Mouse (Mus musculus) heart, embryonic 14.5 days (tissue): ENCODE results near the gene Fbxl5. TPM values are rescaled to one million over a fixed set of nuclear protein-coding genes. Genes with fewer than 3 reads are reported as not detected.
A peak's percentile ranks its signal among the peaks of the same experiment; 100 is the strongest.

Source experiments
- ATAC-seq: fragments of 200-750 bp; cut with Nextera tagmentation; 2 replicates; pipeline ENCODE4 v1.8.0; 2017; ENCODE audit warnings: low read depth, moderate TSS enrichment; ENCODE audit not compliant: insufficient number of reproducible peaks, insufficient read depth, low FRiP score
- H3K27ac ChIP-seq, 2 experiments: fragments of 200-500 bp in 1 of 2; fragments of 300-500 bp in 1 of 2; sonication (generic) in 1 of 2; replicated peaks in 1 of 2; 2 replicates each; pipeline ENCODE4 v1.5.1; 2012 to 2014; ENCODE audit warnings: low read depth in 2 of 2, low read length in 2 of 2, control low read depth in 1 of 2, mild to moderate bottlenecking in 1 of 2, mixed read lengths in 1 of 2; ENCODE audit not compliant: control insufficient read depth in 1 of 2, insufficient read depth in 1 of 2
- H3K27me3 ChIP-seq: fragments of 300-500 bp; sonication (generic); 2 replicates; pipeline ENCODE4 v1.6.1; 2014; ENCODE audit warnings: mild to moderate bottlenecking, low read length, control low read depth; ENCODE audit not compliant: control insufficient read depth, insufficient read depth
- H3K36me3 ChIP-seq: fragments of 300-500 bp; sonication (generic); 2 replicates; pipeline ENCODE4 v1.6.1; 2014; ENCODE audit warnings: mild to moderate bottlenecking, control low read depth, low read length, mixed read lengths; ENCODE audit not compliant: control insufficient read depth, insufficient read depth
- H3K4me1 ChIP-seq, 2 experiments: fragments of 200-500 bp in 1 of 2; fragments of 300-500 bp in 1 of 2; sonication (generic) in 1 of 2; 2 replicates each; pipeline ENCODE4 v1.6.1; 2012 to 2014; ENCODE audit warnings: low read length in 2 of 2, control low read depth in 1 of 2, mixed read lengths in 1 of 2; ENCODE audit not compliant: control insufficient read depth in 2 of 2, insufficient read depth in 2 of 2
- H3K4me2 ChIP-seq: fragments of 300-500 bp; sonication (generic); 2 replicates; pipeline ENCODE4 v1.6.1; 2014; ENCODE audit warnings: mild to moderate bottlenecking, low read length
- H3K4me3 ChIP-seq, 2 experiments: fragments of 200-500 bp in 1 of 2; fragments of 300-500 bp in 1 of 2; sonication (generic) in 1 of 2; 2 replicates each; pipeline ENCODE4 v1.5.1; 2012 to 2014; ENCODE audit warnings: low read length in 2 of 2, mild to moderate bottlenecking in 2 of 2, control low read depth in 1 of 2, low read depth in 1 of 2, moderate library complexity in 1 of 2; ENCODE audit not compliant: control insufficient read depth in 1 of 2, insufficient read depth in 1 of 2
- H3K9ac ChIP-seq: fragments of 300-500 bp; sonication (generic); 2 replicates; pipeline ENCODE4 v1.6.1; 2014; ENCODE audit warnings: mild to moderate bottlenecking, low read length
- H3K9me3 ChIP-seq: fragments of 300-500 bp; sonication (generic); 2 replicates; pipeline ENCODE4 v1.6.1; 2016; ENCODE audit warnings: low read length, control low read depth; ENCODE audit not compliant: control insufficient read depth
- WGBS: fragments of 180-500 bp; shearing (Covaris S2); extraction: QIAGEN DNeasy Blood & Tissue Kit; methylation state at CpG from one replicate; pipeline ENCODE4 v1.1.7; 2014; 5-methylcytosine and 5-hydroxymethylcytosine counted together
- polyA plus RNA-seq: library from polyadenylated mRNA; unstranded; fragments of >200 nt; fragmentation: Nextera tagmentation; extraction: Ambion mirVana; gene quantifications from 2 replicates; pipeline ENCODE4 v1.2.1, GENCODE M21; 2014

Fbxl5 gene
- polyA plus RNA-seq, 1 experiment from 2014 or later, result 54.1 TPM

- Histone ChIP-seq H3K36me3 (peaks cover 39% of the 10 kb centered on the region), H3K4me3 (no peak overlapping the region), H3K27ac (no peak overlapping the region), H3K9ac (no peak overlapping the region), H3K4me2 (no peak overlapping the region), H3K4me1 (no peaks in the 10 kb centered on the region), H3K9me3 (no peaks in the 10 kb centered on the region), H3K27me3 (no peaks in the 10 kb centered on the region)
- ATAC-seq, result no peak
- 88% methylated on average over 3 of the region's 3 CpGs for WGBS
These were observed 72.3 kb downstream of the Fbxl5 start for GRCm38 (mm10) chr5:43749092-43749491.

GRCm38 (mm10) chr5:43748039-43748438 lies 73.4 kb downstream of the Fbxl5 start:
- Histone ChIP-seq H3K4me2 (no peak overlapping the region), H3K9ac (no peak overlapping the region), H3K9me3 (no peaks in the 10 kb centered on the region), H3K27ac (no peak overlapping the region), H3K4me1 (no peaks in the 10 kb centered on the region), H3K27me3 (no peaks in the 10 kb centered on the region), H3K4me3 (no peak overlapping the region), H3K36me3 (peaks cover 48% of the 10 kb centered on the region)
- ATAC-seq, result no peak
- WGBS, result 89% methylated on average over 4 of the region's 4 CpGs

GRCm38 (mm10) chr5:43745156-43745555 lies 76.3 kb downstream of the Fbxl5 start:
- Histone ChIP-seq H3K4me2 (no peak overlapping the region), H3K27me3 (no peaks in the 10 kb centered on the region), H3K4me3 (no peak overlapping the region), H3K9ac (no peak overlapping the region), H3K4me1 (no peaks in the 10 kb centered on the region), H3K27ac (no peak overlapping the region), H3K36me3 (peaks cover 59% of the 10 kb centered on the region), H3K9me3 (no peaks in the 10 kb centered on the region)
- no peak for ATAC-seq
- 72% methylated on average over 5 of the region's 5 CpGs for WGBS

- Histone ChIP-seq H3K4me1 (no peaks in the 10 kb centered on the region), H3K27me3 (no peaks in the 10 kb centered on the region), H3K27ac (no peak overlapping the region), H3K36me3 (peaks cover 63% of the 10 kb centered on the region), H3K4me2 (no peak overlapping the region), H3K9me3 (no peaks in the 10 kb centered on the region), H3K9ac (no peak overlapping the region), H3K4me3 (no peak overlapping the region)
- ATAC-seq, result no peak
- 92% methylated on average over 1 of the region's 1 CpGs for WGBS
These were observed 77.3 kb downstream of the Fbxl5 start for GRCm38 (mm10) chr5:43744187-43744586.

GRCm38 (mm10) chr5:43732381-43732780 lies 89.1 kb downstream of the Fbxl5 start:
- no peak overlapping the region for H3K4me2 ChIP-seq
- H3K9ac ChIP-seq, result no peak overlapping the region
- no peaks in the 10 kb centered on the region for H3K27me3 ChIP-seq
- H3K27ac ChIP-seq, result no peak overlapping the region
- peaks cover 76% of the 10 kb centered on the region for H3K36me3 ChIP-seq
- ATAC-seq, result no peak
- H3K4me3 ChIP-seq, result no peak overlapping the region
- WGBS, result 86% methylated on average over 8 of the region's 8 CpGs
- no peaks in the 10 kb centered on the region for H3K9me3 ChIP-seq
- H3K4me1 ChIP-seq, result peaks cover 4 to 9% of the 10 kb centered on the region in 2 experiments; a peak in 3 of 4 replicates

- WGBS, result 41% methylated on average over 11 of the region's 11 CpGs
- Histone ChIP-seq H3K4me1 (peaks cover 4 to 9% of the 10 kb centered on the region in 2 experiments; a peak in 3 of 4 replicates), H3K9ac (no peak overlapping the region), H3K27ac (peak overlapping the region; percentile 21 to 37; a peak in 2 of 4 replicates), H3K36me3 (peaks cover 84% of the 10 kb centered on the region), H3K4me3 (no peak overlapping the region), H3K4me2 (no peak overlapping the region), H3K27me3 (no peaks in the 10 kb centered on the region), H3K9me3 (no peaks in the 10 kb centered on the region)
- ATAC-seq, result no peak
These were observed 92.9 kb downstream of the Fbxl5 start for GRCm38 (mm10) chr5:43728375-43729165.

GRCm38 (mm10) chr5:43723830-43724229 lies 97.6 kb downstream of the Fbxl5 start:
- no peaks in the 10 kb centered on the region for H3K27me3 ChIP-seq
- no peak overlapping the region for H3K9ac ChIP-seq
- H3K4me1 ChIP-seq, result peaks cover 1 to 9% of the 10 kb centered on the region in 2 experiments; a peak in 3 of 4 replicates
- no peak overlapping the region for H3K4me2 ChIP-seq
- H3K27ac ChIP-seq, result no peak overlapping the region
- ATAC-seq, result no peak
- H3K4me3 ChIP-seq, result no peak overlapping the region
- WGBS, result 92% methylated on average over 7 of the region's 7 CpGs
- H3K9me3 ChIP-seq, result no peaks in the 10 kb centered on the region
- H3K36me3 ChIP-seq, result peaks cover 83% of the 10 kb centered on the region

GRCm38 (mm10) chr5:43722452-43722783 lies 99.0 kb downstream of the Fbxl5 start:
- Histone ChIP-seq H3K4me1 (no peaks in the 10 kb centered on the region), H3K9me3 (no peaks in the 10 kb centered on the region), H3K9ac (no peak overlapping the region), H3K27ac (no peak overlapping the region), H3K4me2 (no peak overlapping the region), H3K27me3 (no peaks in the 10 kb centered on the region), H3K36me3 (peaks cover 85% of the 10 kb centered on the region), H3K4me3 (no peak overlapping the region)
- ATAC-seq, result no peak
- 97% methylated on average over 6 of the region's 6 CpGs for WGBS
